14 mouse cellular contexts compared by ENCODE assay signal in genomic region chr5:120525737-120526136, GRCm38 (mm10). TPM values are rescaled to one million over a fixed set of nuclear protein-coding genes. Genes with fewer than 3 reads are reported as not detected.
DNase-seq lines count a peak whose midpoint lies in the region; TF ChIP-seq lines count a peak whose summit lies in the region.
"Had no signal": no experiment of that assay in that cellular context is flagged by ENCODE, and none has a peak within 500 bp of the region (broad histone marks: within the 10 kb centered on the region; RNA-seq: fewer than 3 reads in every experiment).

No protein-coding gene starts in this region.

- H3K4me3 ChIP-seq in heart, adult 2 months: no peak overlapping the region
- no peak overlapping the region for H3K4me3 ChIP-seq in liver, adult 2 months (ENCODE audit: insufficient read depth, low read depth, low read length)
- H3K4me3 ChIP-seq: liver, embryonic 15.5 days had no signal

- DNase-seq in heart, adult 2 months: no peak
- DNase-seq in heart, adult 8-10 months (ENCODE audit: low spot score): no peak
- DNase-seq in 416B (ENCODE audit: low read depth): peak; percentile 46
- DNase-seq in R1 (ENCODE audit: low read depth, low spot score): peak; percentile 44
- DNase-seq in liver, adult 2 months (ENCODE audit: extremely low read depth, low read depth, low spot score): no peak
- no peak for DNase-seq in urinary bladder, postnatal 25 days (ENCODE audit: low spot score)
- no peak for DNase-seq in ovary, postnatal 10 days (ENCODE audit: low spot score)
- no peak for DNase-seq in left cerebral cortex, adult 18-20 months (ENCODE audit: low spot score in 2 of 2)
- DNase-seq: adrenal gland, adult 2 months; cerebellum, adult 8-10 months; heart, adult 18-20 months; layer of hippocampus, adult 9-11 months; right cerebral cortex, adult 18-20 months had no signal

- H3K9ac ChIP-seq in heart, adult 2 months (ENCODE audit: low read depth, low read length): no peak overlapping the region
- H3K9ac ChIP-seq in liver, adult 2 months (ENCODE audit: low read depth, low read length): no peak overlapping the region
- H3K9ac ChIP-seq: liver, embryonic 15.5 days had no signal

- no peak for TF ChIP-seq POLR2A in heart, adult 2 months (IDR thresholded peaks at IDR 0.05; ENCODE audit: insufficient read depth, low read depth, low read length)
- TF ChIP-seq POLR2A in liver, adult 2 months (IDR thresholded peaks at IDR 0.05; ENCODE audit: extremely low read depth, insufficient read depth, low read length): no peak

- no peaks in the 10 kb centered on the region for H3K4me1 ChIP-seq in heart, adult 2 months (ENCODE audit: control insufficient read depth, insufficient read depth, low read length)
- H3K4me1 ChIP-seq in liver, adult 2 months (ENCODE audit: control insufficient read depth, insufficient read depth, low read length): 0 out of 2 replicates have a peak, but pooled peaks cover under 1% of the 10 kb centered on the region

- peak; percentile 41 for TF ChIP-seq CTCF in heart, adult 2 months (IDR thresholded peaks at IDR 0.05)
- TF ChIP-seq CTCF in liver, adult 2 months (IDR thresholded peaks at IDR 0.05; ENCODE audit: low read depth, low read length): peak; percentile 57

- WGBS in heart, adult 2 months: 51% methylated on average over 5 of the region's 5 CpGs
- 76% methylated on average over 5 of the region's 5 CpGs for WGBS in liver, adult 2 months

- H3K79me2 ChIP-seq in heart, adult 2 months (replicated peaks; ENCODE audit: control insufficient read depth, insufficient read depth, low read length): no peaks in the 10 kb centered on the region
- no peaks in the 10 kb centered on the region for H3K79me2 ChIP-seq in liver, adult 2 months (ENCODE audit: control insufficient read depth, insufficient read depth, low read length)

- no peaks in the 10 kb centered on the region for H3K36me3 ChIP-seq in heart, adult 2 months (ENCODE audit: control insufficient read depth, insufficient read depth, low read length)
- H3K36me3 ChIP-seq in liver, adult 2 months (ENCODE audit: control insufficient read depth, insufficient read depth, low read length): peaks cover 47% of the 10 kb centered on the region

- no peaks in the 10 kb centered on the region for H3K27me3 ChIP-seq in heart, adult 2 months (ENCODE audit: control insufficient read depth, insufficient read depth, low read length)
- H3K27me3 ChIP-seq in liver, adult 2 months (ENCODE audit: control insufficient read depth, insufficient read depth, low read length): no peaks in the 10 kb centered on the region
- H3K27me3 ChIP-seq: liver, embryonic 15.5 days had no signal

- H3K27ac ChIP-seq in heart, adult 2 months: no peak overlapping the region
- H3K27ac ChIP-seq in liver, adult 2 months (replicated peaks; ENCODE audit: insufficient read depth, low read depth, low read length): no peak overlapping the region
- H3K27ac ChIP-seq: liver, embryonic 15.5 days had no signal

- intact Hi-C loops in heart, adult 2 months (cut with DNase I): no loop called here

- no peak for TF ChIP-seq EP300 in heart, adult 2 months (IDR thresholded peaks at IDR 0.05; ENCODE audit: insufficient read depth, low read depth, low read length)

RNA-seq across cellular contexts. Expression of gene Slc8b1, which starts 14.8 kb away (rescaled TPM):
- 10 to 100 TPM; 10.0 to 12.2 TPM for total RNA-seq in heart, adult 2 months (2021)
- polyA plus RNA-seq in heart, adult 2 months (2012; rRNA removed): 13.2 and 16.5 TPM in 2 replicates
- total RNA-seq in heart, adult 8-10 months (2022): 10 to 100 TPM in 2 of 4 experiments, 1 to 10 TPM in 2; 8.2 to 12.4 (median 10.0) TPM
- 40.6 and 78.9 TPM in 2 replicates for total RNA-seq in liver, adult 2 months (2014; rRNA removed)
- polyA plus RNA-seq in liver, adult 2 months (2012; rRNA removed): 47.6 and 52.4 TPM in 2 replicates
- total RNA-seq in left cerebral cortex, adult 18-20 months (2021): 1 to 10 TPM; 5.8 to 8.1 TPM

RNA-seq across cellular contexts. Expression of gene Plbd2, which starts 22.3 kb away (rescaled TPM):
- total RNA-seq in heart, adult 2 months (2021): 10 to 100 TPM; 39.5 to 47.1 TPM
- 27.7 and 32.1 TPM in 2 replicates for polyA plus RNA-seq in heart, adult 2 months (2012; rRNA removed)
- total RNA-seq in heart, adult 8-10 months (2022): 10 to 100 TPM; 46.7 to 54.2 (median 49.5) TPM
- total RNA-seq in liver, adult 2 months (2014; rRNA removed): 18.1 and 28.9 TPM in 2 replicates
- polyA plus RNA-seq in liver, adult 2 months (2012; rRNA removed): 41.9 and 42.0 TPM in 2 replicates
- 10 to 100 TPM; 54.5 to 57.2 TPM for total RNA-seq in left cerebral cortex, adult 18-20 months (2021)

RNA-seq across cellular contexts. Expression of gene Sds, which starts 49.4 kb away (rescaled TPM):
- total RNA-seq in heart, adult 2 months (2021): 1 to 10 TPM; 1.2 to 3.0 TPM
- 5.6 and 10.9 TPM in 2 replicates for polyA plus RNA-seq in heart, adult 2 months (2012; rRNA removed)
- 1 to 10 TPM; 1.4 to 4.9 (median 1.7) TPM for total RNA-seq in heart, adult 8-10 months (2022)
- total RNA-seq in liver, adult 2 months (2014; rRNA removed): 410 and 645 TPM in 2 replicates
- polyA plus RNA-seq in liver, adult 2 months (2012; rRNA removed): 648 and 709 TPM in 2 replicates
- not detected for total RNA-seq in left cerebral cortex, adult 18-20 months (2021)

RNA-seq across cellular contexts. Expression of gene Sdsl, which starts 53.1 kb away (rescaled TPM):
- 1 to 10 TPM; 8.8 to 9.8 TPM for total RNA-seq in heart, adult 2 months (2021)
- polyA plus RNA-seq in heart, adult 2 months (2012; rRNA removed): 12.6 and 13.5 TPM in 2 replicates
- total RNA-seq in heart, adult 8-10 months (2022): 10 to 100 TPM in 1 of 4 experiments, 1 to 10 TPM in 3; 8.6 to 11.4 (median 9.5) TPM
- 11.7 and 23.2 TPM in 2 replicates for total RNA-seq in liver, adult 2 months (2014; rRNA removed)
- 18.6 and 25.9 TPM in 2 replicates for polyA plus RNA-seq in liver, adult 2 months (2012; rRNA removed)
- total RNA-seq in left cerebral cortex, adult 18-20 months (2021): 1 to 10 TPM; 7.9 to 8.6 TPM

Comparison
In these comparisons a context has a peak if more than half of its experiments do, and no peak if none do; other contexts are left out.
1. DNase-seq: peak in 416B (single experiment) and R1 (single experiment); none in heart, adult 2 months (0 of 2), heart, adult 8-10 months (single experiment), liver, adult 2 months (single experiment), urinary bladder, postnatal 25 days (single experiment), ovary, postnatal 10 days (single experiment) and left cerebral cortex, adult 18-20 months (0 of 2).
2. RNA of gene Sds, which starts 49.4 kb away (total RNA-seq): 410 to 645 TPM in liver, adult 2 months; 1.2 to 3.0 TPM in heart, adult 2 months, 1.4 to 4.9 TPM in heart, adult 8-10 months and not detected in left cerebral cortex, adult 18-20 months; every median in the first group is over 10 times any median in the second.